Mouse (Mus musculus) stomach, embryonic 14.5 days (tissue): ENCODE data around the gene Fam129b. TPM values are rescaled to one million over a fixed set of nuclear protein-coding genes. Genes with fewer than 3 reads are reported as not detected.

Source experiments
- ATAC-seq: fragments of 200-750 bp; cut with Nextera tagmentation; 2 replicates; pipeline ENCODE4 v1.8.0; 2017; ENCODE audit warnings: low read depth, moderate TSS enrichment; ENCODE audit not compliant: insufficient number of reproducible peaks, insufficient read depth, low FRiP score
- H3K27ac ChIP-seq: fragments of 300-500 bp; sonication (generic); 2 replicates; pipeline ENCODE4 v1.5.1; 2014; ENCODE audit warnings: mild to moderate bottlenecking, low read length, moderate library complexity, mixed read lengths
- H3K27me3 ChIP-seq: fragments of 300-500 bp; sonication (generic); 2 replicates; pipeline ENCODE4 v1.6.1; 2014; ENCODE audit warnings: low read length, control low read depth, mixed read lengths; ENCODE audit not compliant: control insufficient read depth, insufficient read depth
- H3K36me3 ChIP-seq: fragments of 300-500 bp; sonication (generic); 2 replicates; pipeline ENCODE4 v1.6.1; 2014; ENCODE audit warnings: mild to moderate bottlenecking, control low read depth, low read length, moderate library complexity, mixed read lengths; ENCODE audit not compliant: control insufficient read depth, insufficient read depth
- H3K4me1 ChIP-seq: fragments of 300-500 bp; sonication (generic); 2 replicates; pipeline ENCODE4 v1.6.1; 2014; ENCODE audit warnings: low read length, control low read depth, mixed read lengths; ENCODE audit not compliant: control insufficient read depth, insufficient read depth
- H3K4me2 ChIP-seq: fragments of 300-500 bp; sonication (generic); replicated peaks from 2 replicates; pipeline ENCODE4 v1.6.1; 2014; ENCODE audit warnings: low read depth, low read length, control low read depth
- H3K4me3 ChIP-seq: fragments of 300-500 bp; sonication (generic); 2 replicates; pipeline ENCODE4 v1.5.1; 2014; ENCODE audit warnings: low read depth, low read length, control low read depth
- H3K9ac ChIP-seq: fragments of 300-500 bp; sonication (generic); replicated peaks from 2 replicates; pipeline ENCODE4 v1.6.1; 2014; ENCODE audit warnings: low read depth, mild to moderate bottlenecking, control low read depth, low read length, moderate library complexity, mixed read lengths
- H3K9me3 ChIP-seq: fragments of 300-500 bp; sonication (generic); 2 replicates; pipeline ENCODE4 v1.6.1; 2016; ENCODE audit warnings: low read depth, low read length, control low read depth; ENCODE audit not compliant: control insufficient read depth
- whole genome bisulfite sequencing: fragments of 180-500 bp; shearing (Covaris S2); extraction: QIAGEN DNeasy Blood & Tissue Kit; methylation state at CpG from one replicate; pipeline ENCODE4 v1.1.7; 2014; 5-methylcytosine and 5-hydroxymethylcytosine counted together
- polyA plus RNA-seq: library from polyadenylated mRNA; unstranded; fragments of >200 nt; fragmentation: Nextera tagmentation; extraction: Ambion mirVana; gene quantifications from 2 replicates; pipeline ENCODE4 v1.2.1, GENCODE M21; 2014

Fam129b gene
- polyA plus RNA-seq, 1 experiment from 2014 or later: 31.9 TPM

GRCm38 (mm10) chr2:32890280-32890679 is 14.4 kb downstream of the Fam129b start:
- no peak for ATAC-seq
- H3K4me2 ChIP-seq: no peak overlapping the region
- H3K36me3 ChIP-seq: no peaks in the 10 kb centered on the region; the same call in 1 of the 2 replicates
- no peak overlapping the region for H3K27ac ChIP-seq
- H3K4me1 ChIP-seq: peaks cover 24% of the 10 kb centered on the region
- H3K27me3 ChIP-seq: no peaks in the 10 kb centered on the region
- 77% methylated on average over 3 of the region's 3 CpGs for WGBS
- no peak overlapping the region for H3K9ac ChIP-seq
- H3K4me3 ChIP-seq: no peak overlapping the region
- no peaks in the 10 kb centered on the region for H3K9me3 ChIP-seq

GRCm38 (mm10) chr2:32891278-32891677 is 15.4 kb downstream of the Fam129b start:
- H3K4me2 ChIP-seq: no peak overlapping the region
- H3K4me1 ChIP-seq: peaks cover 30% of the 10 kb centered on the region
- no peak for ATAC-seq
- no peaks in the 10 kb centered on the region for H3K9me3 ChIP-seq
- no peak overlapping the region for H3K4me3 ChIP-seq
- H3K27me3 ChIP-seq: no peaks in the 10 kb centered on the region
- no peak overlapping the region; the same call in 1 of the 2 replicates for H3K27ac ChIP-seq
- no peak overlapping the region for H3K9ac ChIP-seq
- WGBS: 45% methylated on average over 9 of the region's 9 CpGs
- H3K36me3 ChIP-seq: no peaks in the 10 kb centered on the region

GRCm38 (mm10) chr2:32892490-32892889 is 16.6 kb downstream of the Fam129b start:
- Histone ChIP-seq H3K9me3 (no peaks in the 10 kb centered on the region), H3K4me1 (peaks cover 41% of the 10 kb centered on the region), H3K4me3 (no peak overlapping the region), H3K36me3 (no peaks in the 10 kb centered on the region), H3K9ac (no peak overlapping the region), H3K4me2 (no peak overlapping the region), H3K27ac (no peak overlapping the region), H3K27me3 (no peaks in the 10 kb centered on the region)
- ATAC-seq: no peak
- 78% methylated on average over 14 of the region's 14 CpGs for WGBS

- no peak overlapping the region for H3K4me3 ChIP-seq
- no peak overlapping the region for H3K9ac ChIP-seq
- H3K4me2 ChIP-seq: no peak overlapping the region
- WGBS: 77% methylated on average over 2 of the region's 2 CpGs
- no peaks in the 10 kb centered on the region for H3K27me3 ChIP-seq
- H3K36me3 ChIP-seq: no peaks in the 10 kb centered on the region
- no peaks in the 10 kb centered on the region for H3K9me3 ChIP-seq
- H3K4me1 ChIP-seq: peaks cover 41% of the 10 kb centered on the region
- ATAC-seq: no peak
- no peak overlapping the region for H3K27ac ChIP-seq
These were observed 18.2 kb downstream of the Fam129b start for GRCm38 (mm10) chr2:32894097-32894496.

DNA sequence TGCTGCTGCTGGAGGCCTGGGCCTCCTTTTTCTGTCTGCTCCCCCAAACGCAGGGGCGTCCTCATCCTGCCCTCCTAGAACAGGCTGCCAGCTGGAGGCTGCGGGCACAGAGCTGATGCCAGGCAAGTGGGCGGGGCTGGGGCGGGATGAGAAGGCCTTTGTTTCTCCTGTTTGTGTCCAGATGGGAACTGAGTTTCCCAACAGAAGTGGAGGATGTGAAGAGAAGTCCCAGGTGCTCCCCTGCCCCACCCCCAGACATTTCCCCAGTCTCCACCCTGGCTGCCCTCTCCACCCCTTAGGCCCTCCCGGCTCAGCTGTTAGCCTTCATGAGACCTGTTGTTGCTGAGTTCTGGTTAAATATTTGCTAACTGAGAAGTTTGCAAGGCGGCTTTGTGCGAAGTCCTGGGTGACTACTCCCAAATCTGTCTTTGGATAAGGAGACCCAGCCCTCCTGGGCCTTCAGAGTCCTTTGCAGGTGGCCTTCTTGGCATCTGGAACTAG is 19.7 kb downstream of the Fam129b start:
- H3K9me3 ChIP-seq: no peaks in the 10 kb centered on the region
- no peak overlapping the region for H3K9ac ChIP-seq
- peaks cover 45% of the 10 kb centered on the region for H3K4me1 ChIP-seq
- H3K27ac ChIP-seq: peak overlapping the region; percentile 52; the same call in 1 of the 2 replicates
- peak; percentile 77 for ATAC-seq
- no peak overlapping the region for H3K4me2 ChIP-seq
- WGBS: 31% methylated on average over 8 of the region's 8 CpGs
- H3K27me3 ChIP-seq: no peaks in the 10 kb centered on the region
- H3K4me3 ChIP-seq: no peak overlapping the region
- no peaks in the 10 kb centered on the region; the same call in 1 of the 2 replicates for H3K36me3 ChIP-seq

DNA sequence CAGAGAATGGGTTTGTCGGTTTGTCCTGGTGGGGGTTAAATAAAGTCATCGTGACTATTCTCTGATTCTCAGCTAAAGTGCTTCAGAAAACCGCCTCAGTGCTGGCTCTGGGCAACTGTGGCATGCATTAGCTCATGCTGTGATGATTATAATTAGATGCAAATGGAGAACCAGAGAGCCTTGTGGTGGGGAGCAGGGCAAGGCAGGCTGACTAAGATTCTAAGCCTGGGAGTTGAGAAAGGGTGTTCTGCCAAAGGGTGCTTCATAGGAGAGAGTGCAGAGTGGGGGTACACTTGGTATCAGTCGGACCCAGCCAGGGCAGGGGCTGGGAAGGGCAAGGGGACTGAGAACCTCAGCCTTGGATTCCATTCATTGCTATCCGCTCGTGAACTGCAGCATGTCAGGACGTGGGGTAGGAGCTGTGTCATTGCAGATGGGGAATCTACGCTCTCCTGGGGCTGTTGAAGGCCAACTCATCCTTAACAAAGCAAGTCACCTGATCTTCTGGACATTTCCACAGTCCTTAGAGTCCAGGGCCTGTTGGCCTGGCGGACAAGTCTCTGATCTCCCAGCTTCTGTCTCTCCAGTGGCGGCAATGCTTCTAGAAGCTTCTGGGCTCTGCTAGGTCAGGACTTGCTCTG is 20.7 kb downstream of the Fam129b start:
- H3K27ac ChIP-seq: peak overlapping the region; percentile 52; the same call in 1 of the 2 replicates
- H3K36me3 ChIP-seq: no peaks in the 10 kb centered on the region; the same call in 1 of the 2 replicates
- no peaks in the 10 kb centered on the region for H3K9me3 ChIP-seq
- WGBS: 63% methylated on average over 10 of the region's 10 CpGs
- H3K27me3 ChIP-seq: no peaks in the 10 kb centered on the region
- peaks cover 38% of the 10 kb centered on the region for H3K4me1 ChIP-seq
- H3K4me2 ChIP-seq: no peak overlapping the region
- no peak for ATAC-seq
- no peak overlapping the region for H3K9ac ChIP-seq
- H3K4me3 ChIP-seq: no peak overlapping the region

- Histone ChIP-seq H3K4me1 (peaks cover 45% of the 10 kb centered on the region), H3K27ac (peak overlapping the region; percentile 69; the same call in 1 of the 2 replicates), H3K9ac (no peak overlapping the region), H3K9me3 (no peaks in the 10 kb centered on the region), H3K4me2 (no peak overlapping the region; the same call in 1 of the 2 replicates), H3K27me3 (no peaks in the 10 kb centered on the region), H3K4me3 (no peak overlapping the region), H3K36me3 (no peaks in the 10 kb centered on the region; the same call in 1 of the 2 replicates)
- peak; percentile 59 for ATAC-seq
- WGBS: 49% methylated on average over 7 of the region's 7 CpGs
These were observed 23.1 kb downstream of the Fam129b start for GRCm38 (mm10) chr2:32898983-32899382.

DNA sequence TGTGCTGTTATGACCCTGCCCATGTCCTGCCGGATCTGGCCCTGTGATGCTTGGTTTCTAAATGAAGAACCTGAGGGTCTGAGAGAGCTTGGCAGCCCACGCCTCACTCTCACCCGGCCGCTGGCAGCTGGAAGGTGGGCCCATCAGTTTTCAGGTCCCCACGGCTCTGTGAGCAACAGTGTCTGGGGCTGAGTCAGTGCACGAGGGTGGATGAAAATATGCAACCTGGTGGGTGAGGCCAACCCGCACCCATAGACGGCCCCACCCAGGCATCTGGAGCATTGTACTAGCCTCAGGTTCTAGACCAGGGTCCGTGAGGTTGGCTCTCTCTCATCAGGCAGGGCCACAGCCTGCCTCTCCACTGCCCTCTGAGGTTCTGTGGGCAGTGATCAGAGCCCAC is 26.2 kb downstream of the Fam129b start:
- no peaks in the 10 kb centered on the region; the same call in none of the 2 replicates for H3K36me3 ChIP-seq
- H3K27me3 ChIP-seq: no peaks in the 10 kb centered on the region
- peaks cover 48% of the 10 kb centered on the region for H3K4me1 ChIP-seq
- H3K9me3 ChIP-seq: no peaks in the 10 kb centered on the region
- H3K4me3 ChIP-seq: no peak overlapping the region
- no peak overlapping the region for H3K4me2 ChIP-seq
- H3K27ac ChIP-seq: no peak overlapping the region
- no peak for ATAC-seq
- no peak overlapping the region for H3K9ac ChIP-seq
- 88% methylated on average over 9 of the region's 9 CpGs for WGBS
